Mouse (Mus musculus) lung, adult 18-20 months (tissue): ENCODE data around the gene Esam.

Experiments
- DNase-seq, 2 experiments: peaks; one replicate each; pipeline ENCODE4 v3.0.0; 2022; ENCODE audit warnings: mixed read lengths in 2 of 2

Gene Esam

DNA sequence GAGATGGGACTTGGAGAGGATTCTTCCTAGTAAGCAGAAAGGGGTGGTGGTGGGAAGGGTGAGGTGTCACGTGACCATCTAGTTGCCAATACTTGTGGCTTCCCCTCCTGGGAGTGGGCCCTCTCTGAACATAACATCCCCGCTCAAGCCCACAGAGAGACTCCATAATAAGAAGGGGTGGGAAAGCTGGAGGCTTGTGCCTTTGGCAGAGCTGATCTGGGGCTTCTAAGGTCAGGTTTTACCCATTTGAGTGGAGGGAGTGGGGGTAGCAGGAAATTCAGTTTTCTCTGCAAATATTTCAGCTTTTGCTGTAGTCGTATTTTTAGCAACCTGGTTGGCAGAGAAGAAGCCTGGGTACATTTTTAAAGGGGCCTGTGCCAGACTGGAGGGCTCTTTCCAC, 28.5 kb downstream of the Esam start:
- no peak for DNase-seq

DNA sequence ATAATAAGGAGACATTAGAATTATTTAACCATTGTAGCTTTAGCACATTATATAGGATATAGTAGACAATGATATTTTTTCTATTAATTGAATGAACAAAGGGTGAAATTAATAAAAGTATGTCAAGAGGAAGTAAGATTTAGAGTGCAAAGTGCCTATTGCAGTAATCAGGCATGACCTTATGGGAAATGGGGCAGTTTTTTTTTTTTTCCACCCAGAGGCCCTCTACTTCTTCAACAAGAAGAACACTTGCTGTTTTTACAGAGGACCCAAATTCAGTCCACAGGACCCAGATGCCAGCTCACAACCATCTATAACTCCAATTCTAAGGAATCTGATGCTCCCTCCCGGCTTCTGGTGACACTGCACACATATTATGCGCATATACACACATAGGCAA, 32.7 kb downstream of the Esam start:
- DNase-seq: no peak

DNA sequence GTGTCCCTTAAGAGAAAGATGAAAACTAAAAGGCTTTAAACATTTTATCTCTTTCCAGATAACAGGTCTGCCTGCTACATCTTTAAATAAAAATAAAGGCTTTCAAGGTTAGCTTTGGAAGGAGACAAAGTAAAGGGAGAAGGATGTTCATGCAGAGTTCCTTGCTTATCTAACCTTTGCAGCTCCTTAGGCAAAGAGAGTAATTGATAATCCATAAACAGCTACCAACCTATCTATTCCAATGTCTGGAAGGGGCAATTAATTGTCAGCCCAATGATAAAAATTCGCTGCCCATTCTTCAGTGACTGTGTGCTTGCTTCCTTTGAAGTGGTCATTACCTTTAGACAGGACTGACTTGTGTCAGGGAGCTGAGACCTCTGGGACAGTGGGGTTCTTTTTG, 35.9 kb downstream of the Esam start:
- DNase-seq: no peak

DNA sequence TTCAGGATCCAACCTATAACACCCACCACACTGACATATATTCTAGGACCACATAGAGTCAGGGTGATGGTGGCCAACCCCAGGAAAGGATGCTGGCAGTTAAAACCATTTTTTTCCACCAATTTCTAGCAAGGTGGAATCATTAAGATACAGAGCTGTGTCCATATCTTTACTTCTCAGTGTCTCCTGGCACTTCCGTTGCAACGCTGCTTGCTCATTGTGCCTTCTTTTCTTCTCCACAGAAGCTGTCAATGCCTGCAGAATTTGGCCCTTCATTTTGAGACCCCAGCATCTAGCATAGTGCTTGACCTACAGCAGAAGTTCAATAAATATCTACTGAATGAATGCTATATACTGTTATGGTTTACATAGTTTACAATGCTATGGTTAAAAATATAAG, 39.1 kb downstream of the Esam start:
- no peak for DNase-seq

DNA sequence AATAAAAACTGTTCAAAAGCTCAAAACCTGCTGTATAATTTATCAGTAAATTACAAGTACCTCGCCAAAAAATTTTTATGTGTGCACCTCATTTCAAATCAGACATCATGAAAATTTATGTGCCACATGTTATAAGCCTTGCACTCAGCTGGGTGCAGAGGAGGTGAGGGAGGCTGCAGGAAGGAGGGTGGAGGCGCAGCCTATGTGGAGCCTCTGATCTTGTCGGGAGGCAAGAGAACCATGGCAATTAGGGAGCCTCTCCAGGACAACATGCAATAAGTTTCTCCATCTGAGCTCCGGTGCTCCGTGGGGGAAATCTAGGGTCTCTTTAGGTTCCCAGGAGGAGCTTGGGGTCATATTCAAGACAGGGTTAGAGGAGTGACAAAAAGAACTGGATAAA, 39.6 kb downstream of the Esam start:
- no peak for DNase-seq

DNA sequence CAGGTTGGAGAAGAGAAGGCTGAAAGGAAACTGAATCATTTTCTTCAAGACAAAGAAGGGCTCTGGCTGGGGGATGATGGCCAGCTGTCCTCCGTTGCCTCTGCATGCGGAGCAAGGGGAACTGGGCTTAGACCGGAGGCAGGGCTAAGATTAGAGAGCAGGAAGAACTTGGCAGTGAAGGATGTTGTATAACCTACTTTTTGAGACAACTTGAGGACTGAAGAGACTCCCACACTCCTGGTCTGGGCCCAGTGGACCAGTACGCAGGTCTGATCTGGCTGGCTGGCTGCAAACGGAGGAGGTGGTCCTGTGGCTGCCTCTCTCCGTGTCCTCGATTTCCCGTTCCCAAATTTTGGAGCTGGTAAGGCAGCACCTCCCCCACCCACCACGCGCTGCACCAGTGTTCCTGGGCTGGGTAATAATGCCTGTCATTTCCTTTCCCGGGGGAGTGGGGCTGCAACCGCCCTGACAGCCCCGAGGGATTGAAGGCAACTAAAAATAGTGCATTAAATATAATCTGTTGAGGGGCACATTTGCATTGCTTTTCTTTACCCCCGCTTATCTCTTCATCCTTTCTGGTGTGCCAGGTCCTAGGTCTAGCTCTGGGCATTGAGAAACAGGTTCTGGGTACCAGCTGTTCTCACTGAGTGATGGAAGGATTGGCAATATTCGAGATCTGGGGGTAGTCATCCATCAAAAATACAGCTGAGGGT, 40.2 kb downstream of the Esam start:
- peak; percentile 11 for DNase-seq

DNA sequence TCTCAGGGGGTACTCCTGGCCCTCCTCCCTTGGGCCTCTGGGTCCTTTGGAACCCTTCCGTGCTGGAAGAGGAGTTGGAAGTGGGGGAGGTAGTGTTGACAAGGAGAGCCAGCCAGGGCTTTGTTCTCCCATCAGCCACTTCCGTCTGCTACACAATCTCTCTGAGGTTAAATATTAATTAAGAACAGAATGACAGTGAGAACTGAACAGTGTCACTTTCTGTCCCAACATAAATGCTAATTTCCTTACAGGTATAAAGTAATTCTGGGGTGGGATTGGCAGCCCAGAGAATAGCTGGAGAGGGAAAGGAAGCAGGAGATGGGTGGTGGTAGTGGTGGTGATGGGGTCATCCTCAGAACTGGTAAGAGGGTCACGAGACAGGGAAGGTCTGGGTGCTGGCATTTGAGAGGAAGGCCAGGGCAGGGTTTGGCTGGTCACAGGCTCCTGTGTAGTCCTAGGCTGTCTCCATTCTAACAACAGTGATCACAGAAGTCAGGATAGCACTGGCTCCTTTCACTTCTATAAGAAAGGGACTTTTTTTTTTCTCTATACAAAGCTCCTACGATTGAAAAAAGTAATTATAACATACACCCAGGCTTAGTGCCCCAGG, 40.8 kb downstream of the Esam start:
- no peak for DNase-seq

DNA sequence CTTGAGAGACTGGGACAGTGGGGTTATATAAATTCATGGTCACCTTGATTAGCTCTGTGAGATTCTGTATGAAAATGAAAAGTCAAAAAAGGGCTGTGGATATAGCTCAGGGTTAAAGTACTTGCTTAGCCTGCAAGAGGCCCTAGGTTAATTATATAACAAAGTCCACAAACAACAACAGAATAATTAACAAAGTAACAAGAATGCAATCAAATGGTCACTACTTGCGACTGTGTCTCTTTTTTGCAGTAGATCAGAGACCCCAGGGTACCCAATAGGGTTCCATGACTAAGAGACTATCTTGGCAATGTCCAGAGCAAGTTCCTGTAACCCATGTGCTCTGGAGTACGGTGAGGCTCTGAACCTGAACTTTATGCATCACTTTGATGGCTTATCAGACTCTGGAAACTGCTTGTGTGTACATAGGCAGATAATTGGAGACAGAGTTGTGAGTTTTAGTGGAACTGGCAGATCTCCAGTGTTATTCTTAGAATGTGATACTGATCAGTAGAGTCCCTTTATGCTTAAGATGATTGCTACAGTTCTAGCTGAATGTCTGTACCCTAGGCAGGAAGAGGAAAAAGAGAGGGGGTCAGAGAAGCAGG, 41.5 kb downstream of the Esam start:
- no peak for DNase-seq

DNA sequence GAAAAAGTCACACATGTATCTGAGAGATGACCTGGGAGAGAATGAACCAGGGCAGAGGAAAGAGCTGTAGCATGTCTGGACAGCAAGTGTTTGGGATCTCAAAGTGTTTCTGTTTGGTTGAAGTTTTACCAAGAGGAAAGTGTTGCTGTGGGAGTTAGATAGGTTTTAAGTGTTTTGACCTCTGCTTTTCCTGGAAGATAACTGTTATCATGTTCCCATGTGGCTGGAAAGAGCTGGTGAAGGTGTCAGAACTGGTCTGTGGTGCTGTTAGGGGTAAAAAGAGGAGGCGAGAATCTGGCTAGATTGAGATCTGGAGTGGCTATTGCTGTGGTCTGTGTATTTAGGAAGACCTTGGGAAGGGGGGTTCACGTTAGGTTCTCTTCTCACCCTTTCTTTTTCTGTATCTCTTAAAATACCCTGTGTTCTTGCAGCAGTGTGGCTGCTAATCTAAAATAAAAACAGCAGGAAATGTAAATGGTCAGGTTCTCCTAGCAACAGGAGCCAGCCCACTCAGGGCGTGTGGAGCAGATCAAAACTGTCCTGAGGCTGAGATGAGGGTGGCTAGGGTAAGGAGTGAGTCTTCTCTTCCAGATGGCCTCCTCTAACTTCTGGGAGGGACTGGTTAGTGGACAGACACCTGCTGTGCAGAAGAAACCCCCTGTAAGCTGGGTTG, 44.5 kb downstream of the Esam start:
- no peak for DNase-seq

DNA sequence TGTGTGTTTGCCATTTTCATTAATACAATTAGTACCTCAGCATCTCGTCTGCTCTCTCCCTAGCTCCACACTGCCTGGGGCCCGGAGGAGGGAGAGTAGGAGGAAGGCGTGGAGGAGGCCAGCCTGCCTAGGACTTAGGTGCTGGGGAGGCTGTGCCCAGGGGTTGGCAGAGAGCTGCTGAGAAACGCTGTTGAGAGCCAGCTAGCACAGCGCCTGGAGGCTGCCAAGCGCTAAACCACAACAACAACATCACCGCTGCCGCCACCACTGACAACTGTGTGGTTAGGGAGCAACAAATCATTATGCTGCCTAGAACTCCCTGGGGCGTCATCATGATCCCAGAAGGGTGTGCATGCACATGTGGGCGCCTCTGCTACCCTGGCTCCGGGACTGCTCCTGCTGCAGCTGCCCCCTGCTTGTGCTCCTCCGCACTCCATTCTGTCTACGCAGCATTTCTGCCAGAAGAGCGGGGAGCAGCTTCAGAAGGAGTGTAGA, 48.6 kb downstream of the Esam start:
- DNase-seq: no peak

DNA sequence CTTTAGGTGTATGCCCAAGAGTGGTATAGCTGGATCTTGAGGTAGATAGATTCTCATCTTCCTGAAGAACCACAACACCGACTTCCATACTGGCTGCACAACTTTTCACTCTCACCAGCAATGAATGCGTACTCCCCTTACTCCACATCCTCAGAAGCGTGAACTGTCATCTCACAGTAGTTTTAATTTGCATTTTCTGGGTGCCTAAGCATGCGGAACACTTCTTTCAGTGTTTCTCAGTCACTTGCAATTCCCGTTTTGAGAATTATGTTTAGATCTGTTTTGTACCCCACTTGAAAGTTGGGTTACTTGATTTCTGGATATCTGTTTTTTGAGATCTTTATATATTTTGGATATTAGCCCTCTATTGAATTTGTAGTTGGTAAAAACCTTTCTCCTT, 55.7 kb downstream of the Esam start:
- DNase-seq: no peak

DNA sequence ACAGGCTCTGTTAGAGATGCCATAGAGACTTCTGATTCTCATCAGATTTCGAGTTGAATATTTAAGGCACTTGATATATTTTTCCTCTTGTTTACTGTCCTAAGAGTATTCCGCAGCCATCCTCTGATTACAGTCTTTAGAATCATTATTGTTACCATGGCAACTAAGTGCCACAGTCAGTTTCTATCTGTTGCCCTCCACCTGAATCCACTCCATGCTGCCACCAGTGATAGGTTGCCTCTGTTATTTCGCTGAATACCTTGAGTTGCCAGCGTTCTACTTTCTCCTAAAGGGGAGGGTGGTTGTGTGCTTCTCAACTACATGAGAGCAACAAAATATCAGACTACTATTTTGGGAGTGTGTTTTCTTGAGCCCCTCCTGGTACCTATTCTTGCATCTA, 58.8 kb downstream of the Esam start:
- DNase-seq: no peak
